Mouse (Mus musculus): Measurements from ENCODE around the gene Slc8b1. TPM values are rescaled to one million over a fixed set of nuclear protein-coding genes. Genes with fewer than 3 reads are reported as not detected.

Gene Slc8b1
- 11.4 to 19.2 TPM (median 13.0 TPM) in 4 replicates for total RNA-seq (2023)

DNA sequence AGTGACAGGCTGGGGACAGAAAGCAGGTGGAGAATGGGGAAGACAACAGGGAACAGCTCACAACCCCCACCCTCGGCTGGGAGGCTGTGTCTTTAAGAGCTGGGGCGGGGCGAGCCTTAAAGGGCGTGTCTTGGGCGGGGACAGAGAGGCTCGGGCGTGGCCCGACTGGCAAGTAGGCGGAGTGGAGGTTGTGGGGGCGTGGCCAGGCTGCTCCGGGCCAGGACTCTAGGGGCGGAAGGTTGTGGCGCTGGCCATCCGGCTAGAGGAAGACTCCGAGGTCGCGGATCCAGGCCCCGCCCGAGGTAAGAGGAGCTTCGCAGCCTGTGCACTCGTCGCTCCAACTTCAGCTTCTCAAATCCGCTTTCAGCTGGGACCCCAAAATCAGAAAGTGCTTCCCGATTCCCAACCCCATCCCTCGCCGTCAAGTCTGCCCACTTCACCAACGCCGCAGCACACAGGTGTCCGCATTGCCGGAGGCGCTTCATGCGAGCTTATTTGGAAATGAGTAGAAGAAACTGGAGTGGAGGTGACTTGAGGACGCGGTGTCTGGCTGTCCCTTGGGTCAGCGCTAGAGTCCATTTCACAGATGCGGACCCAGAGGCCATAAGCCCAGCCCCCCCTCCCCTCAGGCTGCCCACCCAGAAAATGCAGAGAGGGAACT is at the start of gene Slc8b1:
Gene Slc8b1 (plus strand): TSS at position 187 of the 661 bp plus-strand sequence.

GRCm38 (mm10) chr5:120472770-120473169 is 38.2 kb upstream of the Slc8b1 start, which contains the start of gene Sdsl:
Gene Sdsl, minus strand, starts transcription at chr5:120472810.

GRCm38 (mm10) chr5:120476296-120476695 is 34.7 kb upstream of the Slc8b1 start, which contains the start of gene Sds:
Gene Sds, plus strand, starts transcription at chr5:120476526.

GRCm38 (mm10) chr5:120503144-120503795 is 7.7 kb upstream of the Slc8b1 start, which contains the start of gene Plbd2:
Gene Plbd2, minus strand, starts transcription at chr5:120503625.

Other genes starting within 250 kb of the Slc8b1 start
- 0.21 TPM in 1 of 4 replicates, not detected in the others for gene Lhx5, start 79.5 kb upstream of the Slc8b1 start, total RNA-seq (2023)
- gene Sdsl, start 38.4 kb upstream of the Slc8b1 start, total RNA-seq (2023) = not detected in 4 replicates
- gene Sds, start 34.6 kb upstream of the Slc8b1 start, total RNA-seq (2023) = not detected in 4 replicates
- gene Plbd2, start 7.5 kb upstream of the Slc8b1 start, total RNA-seq (2023) = 29.8 to 35.9 TPM (median 33.5 TPM) in 4 replicates
- gene Tpcn1, start 77.5 kb downstream of the Slc8b1 start, total RNA-seq (2023) = 40.1 to 50.7 TPM (median 44.5 TPM) in 4 replicates
- gene Iqcd, start 77.8 kb downstream of the Slc8b1 start, total RNA-seq (2023) = not detected in 4 replicates
- 4.4 to 7.2 TPM (median 5.3 TPM) in 4 replicates for gene Rita1, start 101.4 kb downstream of the Slc8b1 start, total RNA-seq (2023)
- gene Ddx54, start 101.6 kb downstream of the Slc8b1 start, total RNA-seq (2023) = 159 to 178 TPM (median 172 TPM) in 4 replicates
- gene Cfap73, start 123.1 kb downstream of the Slc8b1 start, total RNA-seq (2023) = not detected in 4 replicates
- gene Rasal1, start 137.6 kb downstream of the Slc8b1 start, total RNA-seq (2023) = 48.7 to 62.6 TPM (median 52.0 TPM) in 4 replicates
- gene Dtx1, start 200.8 kb downstream of the Slc8b1 start, total RNA-seq (2023) = 228 to 277 TPM (median 246 TPM) in 4 replicates
- 4.9 to 6.1 TPM (median 5.6 TPM) in 4 replicates for gene Oas2, start 238.7 kb downstream of the Slc8b1 start, total RNA-seq (2023)